In the genomic region with DNA sequence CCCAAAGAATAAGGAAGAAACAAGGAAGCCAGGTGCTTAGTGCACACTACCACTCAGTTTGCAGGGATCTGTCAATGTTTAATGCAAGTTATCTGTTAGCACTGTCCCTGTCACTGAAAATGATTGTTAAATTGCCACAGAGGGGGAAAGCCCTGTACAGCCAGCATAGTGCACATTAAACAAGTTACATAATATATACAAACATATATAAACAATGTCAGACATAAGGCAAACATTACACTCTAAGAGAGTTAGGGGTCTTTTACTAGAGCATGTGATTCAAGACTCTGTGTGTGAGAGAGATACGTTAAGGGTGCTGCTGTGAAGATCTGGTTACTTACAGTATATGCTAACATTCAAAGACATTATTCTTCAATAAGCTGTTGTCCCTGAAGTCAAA, we compare ENCODE assay signal across 23 mouse cellular contexts.
DNase-seq lines count a peak whose midpoint lies in the region; ATAC-seq and TF ChIP-seq lines count a peak whose summit lies in the region.
"Had no signal": no experiment of that assay in that cellular context is flagged by ENCODE, and none has a peak within 500 bp of the region (broad histone marks: within the 10 kb centered on the region; RNA-seq: fewer than 3 reads in every experiment).

No protein-coding gene starts in this region.

- H3K4me2 ChIP-seq in heart, embryonic 12.5 days: no peak overlapping the region
- no peak overlapping the region for H3K4me2 ChIP-seq in lung, embryonic 15.5 days
- H3K4me2 ChIP-seq in stomach, embryonic 15.5 days: no peak overlapping the region
- H3K4me2 ChIP-seq: embryonic facial prominence, embryonic 13.5 days; forebrain, embryonic 12.5 days; forebrain, embryonic 15.5 days; hindbrain, embryonic 12.5 days had no signal

- H3K9ac ChIP-seq in heart, embryonic 12.5 days: no peak overlapping the region
- H3K9ac ChIP-seq in lung, embryonic 15.5 days: no peak overlapping the region
- no peak overlapping the region for H3K9ac ChIP-seq in stomach, embryonic 15.5 days
- H3K9ac ChIP-seq: embryonic facial prominence, embryonic 13.5 days; forebrain, embryonic 12.5 days; forebrain, embryonic 15.5 days; hindbrain, embryonic 12.5 days had no signal

- no peaks in the 10 kb centered on the region for H3K27me3 ChIP-seq in heart, embryonic 10.5 days (ENCODE audit: insufficient read depth, poor library complexity, severe bottlenecking)
- no peaks in the 10 kb centered on the region for H3K27me3 ChIP-seq in heart, embryonic 12.5 days (replicated peaks)
- no peaks in the 10 kb centered on the region for H3K27me3 ChIP-seq in kidney, adult 2 months (replicated peaks; ENCODE audit: control insufficient read depth, insufficient read depth, low read length)
- no peaks in the 10 kb centered on the region for H3K27me3 ChIP-seq in lung, embryonic 15.5 days
- no peaks in the 10 kb centered on the region for H3K27me3 ChIP-seq in stomach, embryonic 15.5 days (replicated peaks)
- H3K27me3 ChIP-seq: embryonic facial prominence, embryonic 13.5 days; forebrain, embryonic 12.5 days; forebrain, embryonic 15.5 days; hindbrain, embryonic 12.5 days had no signal

- DNase-seq in heart, embryonic 10.5 days (ENCODE audit: low spot score): peak; percentile 31
- DNase-seq in kidney, adult 2 months: peak; percentile 29
- no peak for DNase-seq in kidney, adult 18-20 months
- no peak for DNase-seq in lung, adult 18-20 months
- DNase-seq: adrenal gland, adult 8-10 months; adrenal gland, postnatal 25 days; cerebellum, adult 11-12 months; cerebellum, adult 8-10 months; cerebellum, postnatal 10 days; cerebellum, postnatal 36 days; embryo, embryonic 11 days; gastrocnemius, postnatal 25 days; heart, adult 18-20 months had no signal

- no peaks in the 10 kb centered on the region for H3K4me1 ChIP-seq in heart, embryonic 10.5 days
- no peaks in the 10 kb centered on the region for H3K4me1 ChIP-seq in heart, embryonic 12.5 days (replicated peaks)
- H3K4me1 ChIP-seq in kidney, adult 2 months (ENCODE audit: control insufficient read depth, insufficient read depth, low read length): no peaks in the 10 kb centered on the region
- H3K4me1 ChIP-seq in lung, embryonic 15.5 days: peaks cover 16% of the 10 kb centered on the region
- peaks cover 9% of the 10 kb centered on the region; the same call in 1 of the 2 replicates for H3K4me1 ChIP-seq in stomach, embryonic 15.5 days
- H3K4me1 ChIP-seq: forebrain, embryonic 12.5 days; hindbrain, embryonic 12.5 days had no signal

- H3K36me3 ChIP-seq in heart, embryonic 10.5 days: no peaks in the 10 kb centered on the region
- no peaks in the 10 kb centered on the region for H3K36me3 ChIP-seq in heart, embryonic 12.5 days
- no peaks in the 10 kb centered on the region for H3K36me3 ChIP-seq in kidney, adult 2 months (ENCODE audit: control insufficient read depth, insufficient read depth, low read length)
- peaks cover 4% of the 10 kb centered on the region; the same call in 1 of the 2 replicates for H3K36me3 ChIP-seq in lung, embryonic 15.5 days
- H3K36me3 ChIP-seq in stomach, embryonic 15.5 days: no peaks in the 10 kb centered on the region
- H3K36me3 ChIP-seq: embryonic facial prominence, embryonic 13.5 days; forebrain, embryonic 12.5 days; forebrain, embryonic 15.5 days; hindbrain, embryonic 12.5 days had no signal

- no peak overlapping the region for H3K27ac ChIP-seq in heart, embryonic 10.5 days
- no peak overlapping the region for H3K27ac ChIP-seq in heart, embryonic 12.5 days (ENCODE audit: poor library complexity, severe bottlenecking)
- no peak overlapping the region for H3K27ac ChIP-seq in kidney, adult 2 months (ENCODE audit: insufficient read depth, low read depth, low read length)
- no peak overlapping the region for H3K27ac ChIP-seq in lung, embryonic 15.5 days
- no peak overlapping the region for H3K27ac ChIP-seq in stomach, embryonic 15.5 days
- H3K27ac ChIP-seq: embryonic facial prominence, embryonic 10.5 days; forebrain, embryonic 12.5 days; forebrain, embryonic 15.5 days; hindbrain, embryonic 12.5 days had no signal

- no peaks in the 10 kb centered on the region for H3K9me3 ChIP-seq in heart, embryonic 10.5 days
- no peaks in the 10 kb centered on the region for H3K9me3 ChIP-seq in heart, embryonic 12.5 days (replicated peaks)
- no peaks in the 10 kb centered on the region for H3K9me3 ChIP-seq in lung, embryonic 15.5 days
- no peaks in the 10 kb centered on the region for H3K9me3 ChIP-seq in stomach, embryonic 15.5 days
- H3K9me3 ChIP-seq: embryonic facial prominence, embryonic 10.5 days; embryonic facial prominence, embryonic 13.5 days; forebrain, embryonic 12.5 days; forebrain, embryonic 15.5 days; hindbrain, embryonic 12.5 days had no signal

- H3K4me3 ChIP-seq in heart, embryonic 10.5 days: no peak overlapping the region
- no peak overlapping the region for H3K4me3 ChIP-seq in heart, embryonic 12.5 days
- no peak overlapping the region for H3K4me3 ChIP-seq in kidney, adult 2 months (ENCODE audit: insufficient read depth, low read depth, low read length)
- H3K4me3 ChIP-seq in lung, embryonic 15.5 days: no peak overlapping the region
- no peak overlapping the region for H3K4me3 ChIP-seq in stomach, embryonic 15.5 days (replicated peaks)
- H3K4me3 ChIP-seq: embryonic facial prominence, embryonic 10.5 days; embryonic facial prominence, embryonic 13.5 days; erythroblast, embryonic 14.5 days; forebrain, embryonic 12.5 days; forebrain, embryonic 15.5 days; hindbrain, embryonic 12.5 days had no signal

- no peak for ATAC-seq in heart, embryonic 12.5 days (ENCODE audit: insufficient number of reproducible peaks, low FRiP score)
- peak; percentile 81; the same call in 1 of the 2 replicates for ATAC-seq in lung, embryonic 15.5 days (ENCODE audit: borderline replicate concordance, extremely low read depth, low FRiP score, low TSS enrichment)
- peak; percentile 45; the same call in 1 of the 2 replicates for ATAC-seq in stomach, embryonic 15.5 days (ENCODE audit: insufficient read depth, low FRiP score, low read depth)
- ATAC-seq: activated CD4-positive, CD25-positive, alpha-beta regulatory T cell, adult 4 months; forebrain, embryonic 15.5 days had no signal

- WGBS in heart, embryonic 10.5 days: 82% methylated on average over 1 of the region's 1 CpGs
- WGBS in heart, embryonic 12.5 days: 82% methylated on average over 1 of the region's 1 CpGs
- 84% methylated on average over 1 of the region's 1 CpGs for WGBS in kidney, adult 2 months
- WGBS in lung, embryonic 15.5 days: 24% methylated on average over 1 of the region's 1 CpGs
- 44% methylated on average over 1 of the region's 1 CpGs for WGBS in stomach, embryonic 15.5 days

- TF ChIP-seq CTCF in kidney, adult 2 months (conservative IDR thresholded peaks at IDR 0.05; ENCODE audit: insufficient read depth, insufficient read length, low read depth, low read length): no peak

- TF ChIP-seq POLR2A in kidney, adult 2 months (IDR thresholded peaks at IDR 0.05; ENCODE audit: low read depth, low read length): no peak

Comparison
In these comparisons a context has a peak if more than half of its experiments do, and no peak if none do; other contexts are left out.
1. DNase-seq: peak in heart, embryonic 10.5 days (single experiment) and kidney, adult 2 months (single experiment); none in kidney, adult 18-20 months (single experiment) and lung, adult 18-20 months (0 of 2).